Mouse (Mus musculus) liver, embryonic 14.5 days (tissue): Measurements from ENCODE around the gene Gm1043. TPM values are rescaled to one million over a fixed set of nuclear protein-coding genes. Genes with fewer than 3 reads are reported as not detected.

Source experiments
- ATAC-seq: fragments of 200-750 bp; cut with Nextera tagmentation; 2 replicates; pipeline ENCODE4 v1.8.0; 2017; ENCODE audit warnings: moderate number of reproducible peaks, mild to moderate bottlenecking, moderate library complexity; ENCODE audit not compliant: insufficient read depth
- DNase-seq, 3 experiments: peaks; one replicate each; pipeline ENCODE4 v3.0.0-alpha.2; 2012 to 2013; ENCODE audit warnings: low read depth in 3 of 3, low spot score in 3 of 3
- H3K27ac ChIP-seq: fragments of 300-500 bp; sonication (generic); 2 replicates; pipeline ENCODE4 v1.5.1; 2014; ENCODE audit warnings: moderate library complexity, mild to moderate bottlenecking, control low read depth, inconsistent platforms
- H3K27me3 ChIP-seq: fragments of 300-500 bp; sonication (generic); 2 replicates; pipeline ENCODE4 v1.6.1; 2014; ENCODE audit warnings: mild to moderate bottlenecking, low read length, moderate library complexity; ENCODE audit not compliant: control insufficient read depth, insufficient read depth
- H3K36me3 ChIP-seq: fragments of 300-500 bp; sonication (generic); replicated peaks from 2 replicates; pipeline ENCODE4 v1.6.1; 2014; ENCODE audit warnings: low read depth; ENCODE audit not compliant: control insufficient read depth, insufficient read depth
- H3K4me1 ChIP-seq, 2 experiments: fragments of 200-500 bp in 1 of 2; fragments of 300-500 bp in 1 of 2; sonication (generic) in 1 of 2; replicated peaks; 2 replicates each; pipeline ENCODE4 v1.6.1; 2012 to 2014; ENCODE audit warnings: antibody characterized with exemption in 1 of 2, inconsistent platforms in 1 of 2, low read length in 1 of 2; ENCODE audit not compliant: control insufficient read depth in 2 of 2, insufficient read depth in 2 of 2
- H3K4me2 ChIP-seq: fragments of 300-500 bp; sonication (generic); 2 replicates; pipeline ENCODE4 v1.6.1; 2014; ENCODE audit warnings: low read depth, mild to moderate bottlenecking, control low read depth, moderate library complexity
- H3K4me3 ChIP-seq, 2 experiments: fragments of 200-500 bp in 1 of 2; fragments of 300-500 bp in 1 of 2; sonication (generic) in 1 of 2; 2 replicates each; pipeline ENCODE4 v1.5.1; 2012 to 2014; ENCODE audit warnings: low read depth in 2 of 2, low read length in 2 of 2, mild to moderate bottlenecking in 2 of 2, control low read depth in 1 of 2, inconsistent platforms in 1 of 2, moderate library complexity in 1 of 2; ENCODE audit not compliant: insufficient read depth in 1 of 2
- H3K9ac ChIP-seq: fragments of 300-500 bp; sonication (generic); replicated peaks from 2 replicates; pipeline ENCODE4 v1.6.1; 2014; ENCODE audit warnings: mild to moderate bottlenecking, control low read depth, moderate library complexity
- H3K9me3 ChIP-seq: fragments of 300-500 bp; sonication (generic); 2 replicates; pipeline ENCODE4 v1.6.1; 2016; ENCODE audit warnings: low read length, mixed read lengths; ENCODE audit not compliant: control insufficient read depth
- CTCF ChIP-seq: IDR thresholded peaks from 2 replicates; pipeline ENCODE4 v1.5.1; 2016; ENCODE audit warnings: antibody characterized with exemption, low read depth, control low read depth
- EP300 ChIP-seq: IDR thresholded peaks from 2 replicates; pipeline ENCODE4 v1.6.1; 2016; ENCODE audit warnings: antibody characterized with exemption, low read depth
- WGBS: fragments of 180-500 bp; shearing (Covaris S2); extraction: QIAGEN DNeasy Blood & Tissue Kit; methylation state at CpG from one replicate; pipeline ENCODE4 v1.1.7; 2014; ENCODE audit not compliant: insufficient replicate concordance; 5-methylcytosine and 5-hydroxymethylcytosine counted together
- polyA plus RNA-seq, 2 experiments: library from polyadenylated mRNA; depleted of rRNA in 1 of 2; stranded (reverse) in 1 of 2; unstranded in 1 of 2; fragments of >200 nt; fragmentation: Nextera tagmentation in 1 of 2; extraction: Ambion mirVana in 1 of 2; gene quantifications; 2 replicates each; pipeline versions ENCODE4 v1.2.1 to v1.2.3; 2012 to 2014

Gene Gm1043
- polyA plus RNA-seq, 2 experiments = not detected

GRCm38 (mm10) chr5:37087786-37088185 lies 2.6 kb downstream of the Gm1043 start:
- no peaks in the 10 kb centered on the region for H3K9me3 ChIP-seq
- no peak for DNase-seq
- no peak overlapping the region for H3K4me3 ChIP-seq
- ATAC-seq = no peak
- H3K27ac ChIP-seq = no peak overlapping the region
- WGBS = 38% methylated on average over 2 of the region's 2 CpGs
- H3K4me1 ChIP-seq = no peaks in the 10 kb centered on the region
- H3K9ac ChIP-seq = no peak overlapping the region
- no peak for TF ChIP-seq EP300
- no peak for TF ChIP-seq CTCF
- no peaks in the 10 kb centered on the region for H3K36me3 ChIP-seq
- no peak overlapping the region for H3K4me2 ChIP-seq
- H3K27me3 ChIP-seq = peaks cover 13% of the 10 kb centered on the region

- no peak overlapping the region for H3K9ac ChIP-seq
- DNase-seq = no peak
- 11% methylated on average over 1 of the region's 1 CpGs for WGBS
- TF ChIP-seq CTCF (no peak), EP300 (no peak)
- H3K4me2 ChIP-seq = no peak overlapping the region
- H3K36me3 ChIP-seq = no peaks in the 10 kb centered on the region
- H3K27ac ChIP-seq = no peak overlapping the region
- H3K4me1 ChIP-seq = no peaks in the 10 kb centered on the region
- no peak overlapping the region for H3K4me3 ChIP-seq
- peaks cover 13% of the 10 kb centered on the region for H3K27me3 ChIP-seq
- no peak for ATAC-seq
- no peaks in the 10 kb centered on the region for H3K9me3 ChIP-seq
These were observed 3.4 kb downstream of the Gm1043 start for GRCm38 (mm10) chr5:37088342-37089108.

GRCm38 (mm10) chr5:37091171-37091628 lies 6.0 kb downstream of the Gm1043 start:
- Histone ChIP-seq H3K9me3 (no peaks in the 10 kb centered on the region), H3K4me1 (no peaks in the 10 kb centered on the region), H3K4me2 (no peak overlapping the region), H3K4me3 (no peak overlapping the region), H3K9ac (no peak overlapping the region), H3K27me3 (peaks cover 13% of the 10 kb centered on the region), H3K27ac (no peak overlapping the region), H3K36me3 (no peaks in the 10 kb centered on the region)
- DNase-seq (no peak), ATAC-seq (no peak)
- 2% methylated on average over 47 of the region's 47 CpGs for WGBS
- TF ChIP-seq CTCF (no peak), EP300 (no peak)

GRCm38 (mm10) chr5:37094941-37095340 lies 9.8 kb downstream of the Gm1043 start:
- H3K36me3 ChIP-seq = no peaks in the 10 kb centered on the region
- no peak overlapping the region for H3K9ac ChIP-seq
- 69% methylated on average over 5 of the region's 5 CpGs for WGBS
- H3K9me3 ChIP-seq = no peaks in the 10 kb centered on the region
- no peak for DNase-seq
- no peak overlapping the region for H3K4me2 ChIP-seq
- no peak for TF ChIP-seq CTCF
- TF ChIP-seq EP300 = no peak
- peaks cover 13% of the 10 kb centered on the region for H3K27me3 ChIP-seq
- ATAC-seq = no peak
- no peaks in the 10 kb centered on the region for H3K4me1 ChIP-seq
- no peak overlapping the region for H3K4me3 ChIP-seq
- H3K27ac ChIP-seq = no peak overlapping the region

GRCm38 (mm10) chr5:37097591-37097990 lies 12.4 kb downstream of the Gm1043 start:
- no peak for DNase-seq
- H3K27me3 ChIP-seq = no peaks in the 10 kb centered on the region
- H3K9me3 ChIP-seq = no peaks in the 10 kb centered on the region
- H3K27ac ChIP-seq = no peak overlapping the region
- no peaks in the 10 kb centered on the region for H3K36me3 ChIP-seq
- no peak overlapping the region for H3K4me2 ChIP-seq
- H3K4me1 ChIP-seq = no peaks in the 10 kb centered on the region
- no peak overlapping the region for H3K4me3 ChIP-seq
- TF ChIP-seq EP300 = no peak
- no peak for TF ChIP-seq CTCF
- H3K9ac ChIP-seq = no peak overlapping the region
- 48% methylated on average over 6 of the region's 6 CpGs for WGBS
- no peak for ATAC-seq
